Mouse (Mus musculus): Measurements from ENCODE around the gene Apbb2. TPM values are rescaled to one million over a fixed set of nuclear protein-coding genes. Genes with fewer than 3 reads are reported as not detected.

Apbb2 gene
- polyA plus RNA-seq, 1 experiment from 2014 or later = 39.3 TPM

DNA sequence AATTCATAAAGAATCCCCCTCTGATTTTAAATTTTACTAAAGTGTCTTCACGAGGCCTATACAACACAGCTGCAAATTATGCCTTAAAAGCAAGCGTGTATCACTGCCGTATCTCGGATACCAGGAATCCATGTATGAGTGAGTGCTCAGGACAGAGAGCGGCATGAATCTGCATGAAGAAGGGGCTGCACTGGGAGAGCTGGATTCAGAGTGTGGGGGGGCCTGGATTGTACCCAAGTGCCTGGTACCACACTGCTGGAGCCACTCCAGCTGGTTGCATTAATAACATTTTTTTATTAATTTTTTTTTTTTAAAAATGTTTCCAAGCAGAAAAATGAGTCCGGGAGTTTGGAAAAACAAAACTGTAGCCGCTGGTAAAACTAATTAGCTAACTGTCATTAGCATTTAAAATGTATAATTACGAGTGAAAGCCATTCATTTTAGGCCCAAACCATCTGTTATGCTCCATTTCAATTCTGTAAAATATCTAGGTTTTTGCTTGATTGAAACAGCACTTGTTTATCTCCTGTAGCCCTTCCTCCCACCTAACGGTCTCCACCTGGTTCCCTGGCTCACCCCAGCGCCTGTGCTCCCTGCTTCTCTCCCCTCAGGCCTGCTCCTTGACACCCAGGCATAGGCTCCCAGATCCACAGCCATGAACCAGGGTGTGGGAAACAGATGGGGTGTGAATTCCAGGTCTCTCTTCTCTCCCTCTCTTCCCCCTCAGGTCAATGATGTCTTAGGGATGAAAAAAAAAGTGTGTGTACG lies 314.1 kb downstream of the Apbb2 start:
- no peaks in the 10 kb centered on the region for H3K9me3 ChIP-seq (ENCODE audit: control insufficient read depth, low read length)
- H3K9ac ChIP-seq (ENCODE audit: low read length) = no peak overlapping the region
- DNase-seq (ENCODE audit: low spot score) (no peak), ATAC-seq (replicated peaks; ENCODE audit: low FRiP score, low TSS enrichment, low read depth) (no peak)
- H3K4me1 ChIP-seq (replicated peaks; ENCODE audit: control insufficient read depth, insufficient read depth, low read length) = no peaks in the 10 kb centered on the region
- no peak overlapping the region for H3K4me2 ChIP-seq (ENCODE audit: low read length)
- 80% methylated on average over 11 of the region's 11 CpGs for WGBS
- no peak overlapping the region for H3K27ac ChIP-seq (ENCODE audit: low read depth)
- peaks cover 16% of the 10 kb centered on the region for H3K36me3 ChIP-seq (ENCODE audit: control insufficient read depth, insufficient read depth, low read length)
- no peaks in the 10 kb centered on the region for H3K27me3 ChIP-seq (replicated peaks; ENCODE audit: control insufficient read depth, insufficient read depth, low read length)
- H3K4me3 ChIP-seq (ENCODE audit: low read depth, low read length) = no peak overlapping the region

- H3K9ac ChIP-seq (ENCODE audit: low read length) = no peak overlapping the region
- no peaks in the 10 kb centered on the region for H3K4me1 ChIP-seq (replicated peaks; ENCODE audit: control insufficient read depth, insufficient read depth, low read length)
- 85% methylated on average over 2 of the region's 2 CpGs for WGBS
- no peak overlapping the region for H3K27ac ChIP-seq (ENCODE audit: low read depth)
- no peak for ATAC-seq (replicated peaks; ENCODE audit: low FRiP score, low TSS enrichment, low read depth)
- H3K9me3 ChIP-seq (ENCODE audit: control insufficient read depth, low read length) = no peaks in the 10 kb centered on the region
- H3K4me3 ChIP-seq (ENCODE audit: low read depth, low read length) = no peak overlapping the region
- DNase-seq (ENCODE audit: low spot score) = no peak
- no peaks in the 10 kb centered on the region for H3K27me3 ChIP-seq (replicated peaks; ENCODE audit: control insufficient read depth, insufficient read depth, low read length)
- no peak overlapping the region for H3K4me2 ChIP-seq (ENCODE audit: low read length)
- peaks cover 16% of the 10 kb centered on the region for H3K36me3 ChIP-seq (ENCODE audit: control insufficient read depth, insufficient read depth, low read length)
These were observed 315.7 kb downstream of the Apbb2 start for GRCm38 (mm10) chr5:66302873-66303272.

DNA sequence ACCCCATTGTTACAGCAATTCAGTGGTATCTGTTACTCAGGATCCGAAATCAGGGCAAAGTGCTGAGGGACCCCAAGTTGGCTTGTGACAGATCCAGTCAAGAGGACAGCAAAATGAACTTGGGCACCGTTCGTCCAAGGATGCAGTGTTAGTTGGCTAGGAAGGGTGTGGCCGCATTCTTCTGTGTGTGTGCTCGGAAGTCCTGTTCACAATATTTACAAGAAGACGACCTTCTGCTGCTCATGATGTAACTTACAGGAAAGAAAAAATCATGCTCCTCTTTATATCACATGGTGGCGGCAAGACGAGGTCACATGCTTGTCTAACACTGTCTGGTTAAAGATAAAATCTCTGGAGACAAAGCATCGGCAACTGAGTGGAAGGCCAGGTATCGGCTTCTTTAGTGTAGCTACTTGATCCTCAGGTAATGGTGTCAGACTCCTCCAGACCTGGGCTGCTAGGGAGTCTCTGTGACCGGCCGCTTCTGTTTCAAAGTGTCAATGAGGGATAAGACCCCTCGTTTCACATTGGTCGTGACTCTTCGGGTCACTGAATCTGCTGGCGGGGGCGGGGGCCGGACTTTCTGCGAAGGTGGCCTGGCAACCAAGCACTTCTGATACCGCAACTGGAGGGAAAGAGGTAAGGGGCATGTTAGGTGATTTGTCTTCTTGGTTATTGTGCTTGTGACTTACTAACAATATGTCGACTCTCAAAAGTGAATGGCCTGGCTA lies 316.3 kb downstream of the Apbb2 start:
- no peak for ATAC-seq (replicated peaks; ENCODE audit: low FRiP score, low TSS enrichment, low read depth)
- H3K4me2 ChIP-seq (ENCODE audit: low read length) = no peak overlapping the region
- H3K9ac ChIP-seq (ENCODE audit: low read length) = no peak overlapping the region

GRCm38 (mm10) chr5:66300576-66300975 lies 318.0 kb downstream of the Apbb2 start:
- Histone ChIP-seq H3K9ac (ENCODE audit: low read length) (no peak overlapping the region), H3K4me2 (ENCODE audit: low read length) (no peak overlapping the region), H3K27ac (ENCODE audit: low read depth) (no peak overlapping the region), H3K9me3 (ENCODE audit: control insufficient read depth, low read length) (no peaks in the 10 kb centered on the region), H3K27me3 (replicated peaks; ENCODE audit: control insufficient read depth, insufficient read depth, low read length) (no peaks in the 10 kb centered on the region), H3K36me3 (ENCODE audit: control insufficient read depth, insufficient read depth, low read length) (peaks cover 13% of the 10 kb centered on the region; the same call in 1 of the 2 replicates), H3K4me1 (replicated peaks; ENCODE audit: control insufficient read depth, insufficient read depth, low read length) (no peaks in the 10 kb centered on the region), H3K4me3 (ENCODE audit: low read depth, low read length) (no peak overlapping the region)
- WGBS = 87% methylated on average over 13 of the region's 13 CpGs
- ATAC-seq (replicated peaks; ENCODE audit: low FRiP score, low TSS enrichment, low read depth) (no peak), DNase-seq (ENCODE audit: low spot score) (peak; percentile 15)

More for the DNA sequence above, 316.3 kb downstream of the Apbb2 start:
- no peaks in the 10 kb centered on the region for H3K9me3 ChIP-seq (ENCODE audit: control insufficient read depth, low read length)
- WGBS = 88% methylated on average over 21 of the region's 21 CpGs
- no peak overlapping the region for H3K27ac ChIP-seq (ENCODE audit: low read depth)
- H3K36me3 ChIP-seq (ENCODE audit: control insufficient read depth, insufficient read depth, low read length) = peaks cover 16% of the 10 kb centered on the region
- DNase-seq (ENCODE audit: low spot score) = no peak
- no peak overlapping the region for H3K4me3 ChIP-seq (ENCODE audit: low read depth, low read length)
- no peaks in the 10 kb centered on the region for H3K4me1 ChIP-seq (replicated peaks; ENCODE audit: control insufficient read depth, insufficient read depth, low read length)
- no peaks in the 10 kb centered on the region for H3K27me3 ChIP-seq (replicated peaks; ENCODE audit: control insufficient read depth, insufficient read depth, low read length)

GRCm38 (mm10) chr5:66298856-66299255 lies 319.7 kb downstream of the Apbb2 start:
- no peaks in the 10 kb centered on the region for H3K27me3 ChIP-seq (replicated peaks; ENCODE audit: control insufficient read depth, insufficient read depth, low read length)
- no peak overlapping the region for H3K27ac ChIP-seq (ENCODE audit: low read depth)
- H3K9ac ChIP-seq (ENCODE audit: low read length) = no peak overlapping the region

GRCm38 (mm10) chr5:66296116-66296515 lies 322.5 kb downstream of the Apbb2 start:
- no peak for DNase-seq (ENCODE audit: low spot score)
- ATAC-seq (replicated peaks; ENCODE audit: low FRiP score, low TSS enrichment, low read depth) = no peak
- no peaks in the 10 kb centered on the region for H3K27me3 ChIP-seq (replicated peaks; ENCODE audit: control insufficient read depth, insufficient read depth, low read length)
- H3K4me2 ChIP-seq (ENCODE audit: low read length) = no peak overlapping the region
- 93% methylated on average over 5 of the region's 5 CpGs for WGBS
- no peaks in the 10 kb centered on the region for H3K36me3 ChIP-seq (ENCODE audit: control insufficient read depth, insufficient read depth, low read length)
- H3K9me3 ChIP-seq (ENCODE audit: control insufficient read depth, low read length) = no peaks in the 10 kb centered on the region
- H3K9ac ChIP-seq (ENCODE audit: low read length) = no peak overlapping the region
- no peak overlapping the region for H3K27ac ChIP-seq (ENCODE audit: low read depth)
- H3K4me1 ChIP-seq (replicated peaks; ENCODE audit: control insufficient read depth, insufficient read depth, low read length) = no peaks in the 10 kb centered on the region
- H3K4me3 ChIP-seq (ENCODE audit: low read depth, low read length) = no peak overlapping the region

More at GRCm38 (mm10) chr5:66298856-66299255, 319.7 kb downstream of the Apbb2 start:
- no peak for ATAC-seq (replicated peaks; ENCODE audit: low FRiP score, low TSS enrichment, low read depth)
- WGBS = 90% methylated on average over 6 of the region's 6 CpGs
- Histone ChIP-seq H3K36me3 (ENCODE audit: control insufficient read depth, insufficient read depth, low read length) (peaks cover 13% of the 10 kb centered on the region; the same call in 1 of the 2 replicates), H3K9me3 (ENCODE audit: control insufficient read depth, low read length) (no peaks in the 10 kb centered on the region), H3K4me1 (replicated peaks; ENCODE audit: control insufficient read depth, insufficient read depth, low read length) (no peaks in the 10 kb centered on the region), H3K4me2 (ENCODE audit: low read length) (no peak overlapping the region), H3K4me3 (ENCODE audit: low read depth, low read length) (no peak overlapping the region)
- no peak for DNase-seq (ENCODE audit: low spot score)

DNA sequence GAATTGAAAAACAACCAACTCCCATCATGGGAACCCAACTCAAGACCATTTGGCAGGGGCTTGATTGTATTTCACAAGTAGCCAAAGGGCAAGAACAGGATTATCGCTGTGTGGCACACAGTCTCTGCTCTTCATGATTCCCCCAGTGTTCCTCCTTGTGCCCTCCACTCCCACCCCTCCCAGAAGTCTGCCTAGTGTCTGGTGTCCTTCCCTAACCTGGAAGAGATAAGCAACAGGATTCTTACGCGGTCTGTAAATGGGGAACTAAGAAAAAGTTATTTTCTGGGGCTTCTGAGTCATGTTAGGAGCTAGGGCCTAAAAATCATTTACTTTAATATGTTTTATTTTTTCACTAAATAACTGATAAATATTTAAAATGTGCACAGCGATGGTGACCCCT lies 323.6 kb downstream of the Apbb2 start:
- no peaks in the 10 kb centered on the region for H3K9me3 ChIP-seq (ENCODE audit: control insufficient read depth, low read length)
- H3K9ac ChIP-seq (ENCODE audit: low read length) = no peak overlapping the region
- ATAC-seq (replicated peaks; ENCODE audit: low FRiP score, low TSS enrichment, low read depth) (no peak), DNase-seq (ENCODE audit: low spot score) (no peak)
- no peaks in the 10 kb centered on the region for H3K27me3 ChIP-seq (replicated peaks; ENCODE audit: control insufficient read depth, insufficient read depth, low read length)
- H3K27ac ChIP-seq (ENCODE audit: low read depth) = no peak overlapping the region
- 90% methylated on average over 4 of the region's 4 CpGs for WGBS
- no peaks in the 10 kb centered on the region for H3K36me3 ChIP-seq (ENCODE audit: control insufficient read depth, insufficient read depth, low read length)
- H3K4me3 ChIP-seq (ENCODE audit: low read depth, low read length) = no peak overlapping the region
- H3K4me1 ChIP-seq (replicated peaks; ENCODE audit: control insufficient read depth, insufficient read depth, low read length) = no peaks in the 10 kb centered on the region
- H3K4me2 ChIP-seq (ENCODE audit: low read length) = no peak overlapping the region

GRCm38 (mm10) chr5:66294106-66294625 lies 324.4 kb downstream of the Apbb2 start:
- Histone ChIP-seq H3K36me3 (ENCODE audit: control insufficient read depth, insufficient read depth, low read length) (no peaks in the 10 kb centered on the region), H3K27me3 (replicated peaks; ENCODE audit: control insufficient read depth, insufficient read depth, low read length) (no peaks in the 10 kb centered on the region), H3K4me2 (ENCODE audit: low read length) (no peak overlapping the region), H3K4me1 (replicated peaks; ENCODE audit: control insufficient read depth, insufficient read depth, low read length) (no peaks in the 10 kb centered on the region), H3K27ac (ENCODE audit: low read depth) (no peak overlapping the region), H3K4me3 (ENCODE audit: low read depth, low read length) (no peak overlapping the region), H3K9ac (ENCODE audit: low read length) (no peak overlapping the region), H3K9me3 (ENCODE audit: control insufficient read depth, low read length) (no peaks in the 10 kb centered on the region)
- WGBS = 86% methylated on average over 11 of the region's 11 CpGs
- ATAC-seq (replicated peaks; ENCODE audit: low FRiP score, low TSS enrichment, low read depth) = no peak
- DNase-seq (ENCODE audit: low spot score) = no peak
